Mouse (Mus musculus) ES-Bruce4 (cell line): ENCODE measurements around the gene Mia3. TPM values are rescaled to one million over a fixed set of nuclear protein-coding genes. Genes with fewer than 3 reads are reported as not detected.

ENCODE experiments used
- H3K27ac ChIP-seq: 2 replicates; pipeline ENCODE4 v1.5.1; 2012; ENCODE audit warnings: low read length, inconsistent platforms; ENCODE audit not compliant: insufficient read depth
- H3K27me3 ChIP-seq: 2 replicates; pipeline ENCODE4 v1.6.1; 2012; ENCODE audit warnings: mild to moderate bottlenecking, low read length, inconsistent platforms; ENCODE audit not compliant: control insufficient read depth, poor library complexity, insufficient read depth, severe bottlenecking
- H3K36me3 ChIP-seq: 2 replicates; pipeline ENCODE4 v1.6.1; 2012; ENCODE audit warnings: inconsistent platforms, mild to moderate bottlenecking, low read length, moderate library complexity; ENCODE audit not compliant: control insufficient read depth, poor library complexity, insufficient read depth, severe bottlenecking
- H3K4me1 ChIP-seq: one replicate; pipeline ENCODE4 v1.8.1; 2011; ENCODE audit warnings: low read length; ENCODE audit not compliant: control insufficient read depth, insufficient read depth
- H3K4me3 ChIP-seq: 2 replicates; pipeline ENCODE4 v1.5.1; 2011; ENCODE audit warnings: low read depth, mild to moderate bottlenecking, low read length
- H3K9ac ChIP-seq: 2 replicates; pipeline ENCODE4 v1.6.1; 2012; ENCODE audit warnings: low read depth, mild to moderate bottlenecking, inconsistent platforms; ENCODE audit not compliant: poor library complexity, severe bottlenecking
- H3K9me3 ChIP-seq: replicated peaks from 2 replicates; pipeline ENCODE4 v1.6.1; 2012; ENCODE audit warnings: mild to moderate bottlenecking, low read length, inconsistent platforms; ENCODE audit not compliant: control insufficient read depth, poor library complexity, insufficient read depth, severe bottlenecking
- CTCF ChIP-seq: IDR thresholded peaks from one replicate; pipeline ENCODE4 v1.8.1; 2011; ENCODE audit warnings: low read depth, low read length
- EP300 ChIP-seq: IDR thresholded peaks from 2 replicates; pipeline ENCODE4 v1.6.1; 2011; ENCODE audit warnings: low read depth, low read length; ENCODE audit not compliant: insufficient read depth
- POLR2A ChIP-seq: IDR thresholded peaks from one replicate; pipeline ENCODE4 v1.8.1; 2011; ENCODE audit warnings: low read length; ENCODE audit not compliant: insufficient read depth
- polyA plus RNA-seq: library from polyadenylated mRNA; stranded (reverse); fragments of >200 nt; gene quantifications from 2 replicates; pipeline ENCODE4 v1.2.4, GENCODE M21; 2011; ENCODE audit warnings: low read depth; ENCODE audit not compliant: missing spikeins, insufficient read depth, insufficient read length

Mia3 gene
- polyA plus RNA-seq, 1 experiment: 155 TPM

GRCm38 (mm10) chr1:183307555-183307954 lies 61.8 kb downstream of the Mia3 start:
- H3K4me1 ChIP-seq: no peaks in the 10 kb centered on the region
- no peak overlapping the region for H3K27ac ChIP-seq
- H3K4me3 ChIP-seq: no peak overlapping the region
- H3K9me3 ChIP-seq: no peaks in the 10 kb centered on the region
- H3K9ac ChIP-seq: no peak overlapping the region
- no peaks in the 10 kb centered on the region for H3K36me3 ChIP-seq
- H3K27me3 ChIP-seq: no peaks in the 10 kb centered on the region
- no peak for TF ChIP-seq EP300
- TF ChIP-seq CTCF: no peak
- TF ChIP-seq POLR2A: no peak

DNA sequence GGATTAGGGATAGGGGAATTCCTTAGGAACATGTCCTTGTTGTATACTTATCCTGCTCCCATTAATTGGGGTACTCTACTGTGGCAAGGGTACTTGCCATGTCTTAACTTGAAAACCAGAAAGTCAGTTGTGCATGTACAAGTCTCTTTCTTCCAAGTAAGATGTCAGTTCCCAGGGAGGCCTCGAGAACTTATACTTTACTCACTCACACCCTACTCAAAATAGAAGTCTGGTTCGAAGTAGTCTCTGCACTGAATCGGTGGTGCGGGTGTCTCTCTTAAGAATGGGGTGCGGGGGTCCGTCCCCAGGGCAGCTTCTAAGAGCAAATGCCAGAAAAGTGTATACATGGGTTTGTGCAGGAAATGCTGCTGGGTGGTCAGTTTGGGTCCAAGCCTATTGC lies 70.2 kb downstream of the Mia3 start:
- no peak overlapping the region for H3K9ac ChIP-seq
- H3K36me3 ChIP-seq: no peaks in the 10 kb centered on the region
- no peaks in the 10 kb centered on the region for H3K9me3 ChIP-seq
- no peaks in the 10 kb centered on the region for H3K27me3 ChIP-seq
- no peak overlapping the region for H3K27ac ChIP-seq
- H3K4me3 ChIP-seq: no peak overlapping the region
- H3K4me1 ChIP-seq: no peaks in the 10 kb centered on the region
- TF ChIP-seq POLR2A (no peak), CTCF (no peak), EP300 (no peak)

DNA sequence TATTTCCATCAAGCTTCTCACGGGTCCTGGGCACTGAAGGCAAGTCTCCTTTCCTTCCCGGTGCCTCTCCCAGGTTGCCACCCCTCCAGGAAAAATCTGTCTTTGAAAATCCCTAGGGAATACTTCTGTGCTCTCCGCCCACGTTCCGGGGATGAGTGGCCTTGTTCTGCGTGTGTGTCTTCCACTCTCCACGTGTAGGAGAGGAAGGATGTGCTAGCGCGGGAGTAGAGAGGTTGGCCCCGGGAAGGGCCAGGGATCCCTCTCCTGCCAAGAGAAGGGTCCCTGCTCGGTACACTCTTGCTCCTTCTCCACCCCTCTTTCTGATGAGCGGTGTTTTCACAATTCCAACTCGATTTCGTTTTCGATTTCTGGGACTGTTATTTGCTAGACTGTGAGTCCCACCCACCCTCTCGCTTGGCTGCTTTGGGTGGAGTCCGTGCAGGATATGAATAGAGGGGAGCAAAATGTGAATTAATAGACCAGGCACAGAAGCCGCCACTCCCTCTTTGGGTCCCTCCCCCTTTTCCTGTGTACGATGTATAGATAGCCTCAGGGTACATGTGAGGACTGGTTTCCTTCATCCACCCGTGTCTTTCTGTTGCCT lies 71.4 kb downstream of the Mia3 start:
- H3K4me3 ChIP-seq: peak overlapping the region; percentile 92
- no peak overlapping the region for H3K27ac ChIP-seq

DNA sequence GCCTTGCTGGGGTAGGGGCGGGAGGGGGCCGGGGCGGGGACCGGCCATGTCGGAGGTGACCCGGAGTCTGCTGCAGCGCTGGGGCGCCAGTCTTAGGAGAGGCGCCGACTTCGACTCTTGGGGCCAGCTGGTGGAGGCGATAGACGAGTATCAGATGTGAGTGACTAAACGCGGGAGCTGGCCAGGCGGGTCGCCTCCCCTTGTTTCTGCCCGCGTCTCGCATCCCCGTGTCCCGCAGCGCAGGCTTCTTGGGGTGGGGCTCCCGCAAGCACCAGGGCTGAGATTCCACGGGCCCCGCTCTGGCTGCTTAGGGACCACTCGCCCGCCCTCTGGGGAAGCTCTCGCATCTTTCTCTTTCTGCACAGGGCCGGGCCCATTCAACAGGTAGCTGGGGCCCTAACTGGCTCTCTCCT lies 71.9 kb downstream of the Mia3 start:
- no peak for TF ChIP-seq POLR2A
- TF ChIP-seq CTCF: no peak
- TF ChIP-seq EP300: no peak
- H3K4me3 ChIP-seq: peak overlapping the region; percentile 92
- no peak overlapping the region for H3K27ac ChIP-seq
- peak overlapping the region; percentile 87 for H3K9ac ChIP-seq
- H3K27me3 ChIP-seq: no peaks in the 10 kb centered on the region
- no peaks in the 10 kb centered on the region for H3K4me1 ChIP-seq
- no peaks in the 10 kb centered on the region for H3K9me3 ChIP-seq
- peaks cover 2% of the 10 kb centered on the region; the same call in 1 of the 2 replicates for H3K36me3 ChIP-seq

More for the DNA sequence above, 71.4 kb downstream of the Mia3 start:
- Histone ChIP-seq H3K9ac (peak overlapping the region; percentile 87), H3K27me3 (no peaks in the 10 kb centered on the region), H3K9me3 (no peaks in the 10 kb centered on the region), H3K36me3 (peaks cover 2% of the 10 kb centered on the region; the same call in 1 of the 2 replicates), H3K4me1 (no peaks in the 10 kb centered on the region)
- TF ChIP-seq POLR2A: no peak
- TF ChIP-seq CTCF: no peak
- no peak for TF ChIP-seq EP300

DNA sequence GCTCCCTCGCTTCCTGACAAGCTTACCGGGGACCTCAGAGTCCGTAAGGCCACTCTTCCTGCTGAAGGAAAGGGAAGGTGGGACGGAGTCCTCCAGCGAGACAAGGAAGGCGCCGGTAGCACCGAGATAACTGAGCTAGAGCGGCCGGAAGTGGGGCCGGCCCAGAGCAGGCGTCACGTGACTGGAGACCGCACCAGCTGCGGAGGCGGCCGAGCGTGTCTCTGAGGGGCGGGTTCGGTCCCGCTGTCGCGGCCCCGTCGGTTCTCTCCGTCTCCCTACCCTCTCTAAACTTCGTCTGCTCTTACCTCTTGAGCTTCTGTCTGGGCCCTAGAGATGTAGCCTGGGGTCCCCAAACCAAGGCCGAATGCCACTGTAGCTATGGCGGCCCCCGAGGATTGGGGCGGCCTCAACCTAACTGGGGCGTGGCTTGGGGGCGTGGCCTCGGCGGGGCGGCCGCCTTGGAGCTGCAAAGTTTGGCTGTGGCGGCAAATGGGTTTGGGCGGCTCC lies 72.4 kb downstream of the Mia3 start, which contains the start of gene Brox:
TSS of gene Brox (minus strand) at position 393 of the 507 bp plus-strand sequence.
- H3K36me3 ChIP-seq: peaks cover 4% of the 10 kb centered on the region
- peak within 1 kb of the TSS; percentile 87 for H3K9ac ChIP-seq
- no peaks in the 10 kb centered on the region for H3K27me3 ChIP-seq
- no peak for TF ChIP-seq POLR2A
- no peak for TF ChIP-seq EP300
- no peak for TF ChIP-seq CTCF
- H3K4me1 ChIP-seq: no peaks in the 10 kb centered on the region
- H3K27ac ChIP-seq: no peak within 1 kb of the TSS
- H3K4me3 ChIP-seq: peak within 1 kb of the TSS; percentile 93
- H3K9me3 ChIP-seq: no peaks in the 10 kb centered on the region

- H3K27me3 ChIP-seq: no peaks in the 10 kb centered on the region
- H3K36me3 ChIP-seq: peaks cover 7% of the 10 kb centered on the region
- H3K4me3 ChIP-seq: peak within 1 kb of the TSS; percentile 93
- H3K9ac ChIP-seq: peak within 1 kb of the TSS; percentile 87
- no peak within 1 kb of the TSS for H3K27ac ChIP-seq
- H3K9me3 ChIP-seq: no peaks in the 10 kb centered on the region
- H3K4me1 ChIP-seq: no peaks in the 10 kb centered on the region
- TF ChIP-seq POLR2A (no peak), CTCF (no peak), EP300 (no peak)
Observed at GRCm38 (mm10) chr1:183296465-183296864, 72.9 kb downstream of the Mia3 start, which contains the start of gene Aida. TSS of gene Aida (plus strand) at chr1:183296590.
